Mouse (Mus musculus) erythroid progenitor cell, adult 5-6 weeks (primary cell): ENCODE data around the gene Zfp488. TPM values are rescaled to one million over a fixed set of nuclear protein-coding genes. Genes with fewer than 3 reads are reported as not detected.

ENCODE experiments used
- ATAC-seq: replicated peaks from 2 replicates; pipeline ENCODE4 v1.8.0; 2016; ENCODE audit warnings: moderate number of reproducible peaks, mild to moderate bottlenecking, moderate TSS enrichment, inconsistent platforms; ENCODE audit not compliant: poor library complexity, low FRiP score, severe bottlenecking
- total RNA-seq, 2 experiments: library from RNA; stranded (forward) in 1 of 2; stranded (reverse) in 1 of 2; fragments of 150-400 nt in 1 of 2; fragments of 186-747, 209-891 nt in 1 of 2; gene quantifications; 2 replicates each; pipeline versions ENCODE4 v1.2.3 to v1.2.4; 2015 to 2017; ENCODE audit warnings: low replicate concordance in 2 of 2

Gene Zfp488
- total RNA-seq (2015; ENCODE audit: low replicate concordance), result 0.84 TPM in 1 of 2 replicates, not detected in the other
- not detected in 2 replicates for total RNA-seq (2017; ENCODE audit: low replicate concordance)

GRCm38 (mm10) chr14:33978604-33979059 is at the start of gene Zfp488:
Gene Zfp488 (minus strand): TSS chr14:33978764.
- no peak for ATAC-seq

GRCm38 (mm10) chr14:34026710-34027109 is 48.1 kb upstream of the Zfp488 start:
- ATAC-seq, result no peak

- ATAC-seq, result no peak
These were observed 38.4 kb upstream of the Zfp488 start for GRCm38 (mm10) chr14:34016938-34017337.

DNA sequence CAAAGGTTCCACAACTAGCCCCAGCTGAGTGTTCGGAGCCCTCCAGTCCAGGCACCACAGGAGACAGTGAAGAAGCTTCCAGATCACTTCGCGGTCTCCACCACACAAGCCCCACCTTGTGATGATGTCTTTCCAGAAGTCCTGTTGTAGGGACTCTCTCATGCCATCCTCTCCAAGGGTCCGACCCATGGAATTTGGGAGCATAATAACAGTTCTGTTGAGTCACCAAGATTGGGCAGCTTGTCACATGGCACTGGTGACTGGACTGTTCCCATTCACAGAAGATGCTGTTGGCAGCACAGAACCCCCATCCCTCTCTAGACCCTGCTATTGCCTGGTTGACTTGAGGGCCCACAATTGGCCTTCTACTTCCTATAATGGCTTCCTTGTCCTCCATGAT is 37.8 kb upstream of the Zfp488 start, which contains the start of gene Gm5460:
TSS of gene Gm5460 (plus strand) at position 378 of the 400 bp plus-strand sequence.
- ATAC-seq, result no peak

- no peak for ATAC-seq
These were observed 36.5 kb upstream of the Zfp488 start, which contains the start of gene Gm30083 for GRCm38 (mm10) chr14:34015063-34015462. Gene Gm30083 (minus strand): TSS chr14:34015182.

- ATAC-seq, result no peak
These were observed 23.8 kb upstream of the Zfp488 start for GRCm38 (mm10) chr14:34002358-34002757.

DNA sequence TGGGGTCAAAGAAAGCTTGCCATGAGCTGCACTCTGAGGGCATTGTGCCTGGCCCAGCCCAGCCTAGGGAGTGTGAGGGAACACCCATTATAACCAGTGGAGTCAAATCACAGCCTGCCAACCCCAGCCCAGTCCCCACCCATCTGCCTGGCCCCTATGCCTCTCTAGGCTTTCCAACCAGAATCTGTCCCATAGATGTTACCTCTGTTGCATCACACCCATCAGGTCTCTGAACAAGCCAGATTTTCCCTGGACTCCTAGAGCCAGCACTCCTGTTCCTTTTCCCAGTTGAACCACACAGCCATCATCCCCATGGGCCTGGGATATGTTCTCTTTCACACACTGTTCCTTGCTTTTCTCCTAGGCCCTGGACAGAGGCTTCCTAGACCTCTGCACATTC is 22.9 kb upstream of the Zfp488 start:
- no peak for ATAC-seq

- no peak for ATAC-seq
These were observed 21.5 kb upstream of the Zfp488 start for GRCm38 (mm10) chr14:34000076-34000475.

DNA sequence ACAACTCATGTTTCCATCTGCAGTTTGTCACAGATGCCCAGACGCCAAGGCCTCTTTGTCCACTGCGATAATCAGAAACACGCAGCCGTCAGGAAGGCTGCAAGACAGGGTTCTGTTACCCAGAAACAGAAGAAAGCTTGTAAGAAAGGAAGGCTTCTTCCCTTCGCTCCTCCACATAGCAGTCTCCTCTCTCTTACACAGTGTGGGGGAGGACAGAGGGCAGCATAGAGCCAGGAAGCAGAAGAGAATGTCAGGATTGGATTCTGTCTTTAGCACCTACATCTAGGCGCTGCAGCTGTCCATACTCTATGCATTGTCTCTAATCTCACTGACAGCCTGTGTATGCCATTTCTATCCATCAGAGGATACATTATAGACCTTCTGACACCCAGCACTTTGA is 18.9 kb upstream of the Zfp488 start:
- ATAC-seq, result no peak

- no peak for ATAC-seq
These were observed 15.1 kb upstream of the Zfp488 start for GRCm38 (mm10) chr14:33993521-33994289.

DNA sequence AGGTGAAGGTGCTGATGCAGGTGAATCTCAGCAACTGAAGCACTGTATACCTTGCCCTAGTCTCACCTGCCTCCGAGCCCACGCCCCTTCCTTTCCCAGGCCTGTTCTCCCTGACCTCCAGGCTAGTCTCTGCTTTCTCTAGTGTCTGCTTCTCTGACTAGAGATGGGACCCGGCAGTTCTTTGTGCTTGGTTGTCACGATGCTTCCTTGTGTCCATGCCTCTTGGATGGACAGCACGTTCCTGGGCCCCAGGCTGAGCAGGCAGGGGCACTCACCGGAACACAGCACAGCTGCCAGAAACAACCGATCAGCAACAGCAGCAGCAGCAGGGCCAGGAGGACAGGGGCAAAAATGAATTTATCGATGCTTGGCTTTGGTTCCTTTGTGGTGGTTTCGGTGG is 14.5 kb upstream of the Zfp488 start:
- ATAC-seq, result no peak

GRCm38 (mm10) chr14:33991971-33992370 is 13.4 kb upstream of the Zfp488 start:
- no peak for ATAC-seq

GRCm38 (mm10) chr14:33989201-33989600 is 10.6 kb upstream of the Zfp488 start:
- no peak for ATAC-seq

- no peak for ATAC-seq
These were observed 816 bp downstream of the Zfp488 start for GRCm38 (mm10) chr14:33977748-33978147.

- no peak for ATAC-seq
These were observed 3.8 kb downstream of the Zfp488 start for GRCm38 (mm10) chr14:33974752-33975151.

DNA sequence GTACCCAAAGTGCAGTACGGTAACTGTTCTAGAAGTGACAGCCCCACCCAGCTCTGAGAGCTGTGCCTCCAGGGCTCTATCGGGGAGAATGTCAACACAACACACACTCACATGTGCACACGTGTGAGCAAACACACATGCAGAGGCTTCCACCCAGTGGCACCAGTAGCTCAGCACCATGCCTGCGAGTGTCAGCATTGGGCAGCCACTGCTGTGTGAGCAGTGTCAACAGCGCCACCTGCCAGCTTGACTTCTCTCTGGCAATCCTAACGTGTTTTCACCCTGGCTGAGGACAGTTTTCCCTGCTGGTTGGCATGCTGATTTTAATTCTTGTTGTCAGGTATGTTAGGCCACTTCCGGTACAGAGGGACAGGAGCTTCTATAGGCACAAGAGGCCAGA is 5.9 kb downstream of the Zfp488 start:
- ATAC-seq, result no peak

DNA sequence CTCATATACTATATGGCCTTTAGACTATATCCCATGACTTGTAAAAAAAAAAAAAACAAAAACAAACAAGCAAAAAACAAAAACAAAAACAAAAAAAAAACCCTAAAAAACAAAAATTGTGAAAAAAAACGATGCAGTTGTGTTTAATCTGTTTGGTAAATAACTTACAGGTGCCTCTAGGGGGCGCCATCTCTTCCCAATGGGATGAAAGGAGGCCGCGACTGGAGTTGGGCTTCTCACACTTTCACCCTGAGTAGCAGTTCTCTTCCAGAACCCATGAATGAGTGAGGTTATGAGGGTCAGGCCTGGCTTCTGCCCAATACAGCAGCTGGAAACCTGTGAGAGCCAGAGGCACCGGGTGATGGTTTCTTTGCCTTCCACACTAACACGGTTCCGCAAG is 12.9 kb downstream of the Zfp488 start:
- no peak for ATAC-seq

DNA sequence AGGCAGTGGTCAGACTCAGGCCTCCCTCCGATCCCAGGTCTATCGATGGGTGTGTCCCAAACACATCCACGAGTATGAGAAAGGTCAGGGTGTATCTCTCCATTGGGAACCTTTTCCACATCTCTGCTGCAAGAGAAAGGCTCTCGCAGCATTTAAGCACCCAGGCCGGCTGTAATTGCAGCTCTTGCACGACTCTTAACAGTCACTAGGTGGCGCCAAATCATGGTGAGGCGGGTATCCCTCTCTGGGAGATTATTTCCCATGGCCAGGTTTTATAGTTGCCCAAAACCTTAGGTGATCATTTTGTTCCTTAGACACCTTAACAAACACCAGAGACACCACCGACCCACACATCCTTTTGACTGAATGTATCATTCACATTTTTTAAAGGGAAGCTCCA is 19.2 kb downstream of the Zfp488 start:
- ATAC-seq, result no peak

DNA sequence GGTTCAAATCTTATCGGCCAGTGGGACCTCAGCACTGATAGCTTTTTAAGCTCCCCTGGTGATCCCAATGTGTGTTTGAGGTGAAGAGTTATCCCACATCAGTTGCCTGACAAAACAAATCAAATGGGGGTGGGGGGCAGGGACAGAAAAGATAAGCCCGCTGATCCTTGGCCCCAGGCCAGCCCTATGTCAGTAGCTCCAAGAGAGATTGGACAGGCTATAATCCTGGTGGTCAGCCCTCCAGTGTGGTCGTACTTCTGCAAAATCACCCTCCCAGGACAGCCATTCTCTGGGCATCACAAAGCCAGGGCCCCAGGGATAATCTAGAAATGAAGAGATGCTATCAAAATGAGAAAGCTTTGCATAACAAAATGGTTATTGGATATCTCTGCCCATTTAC is 19.7 kb downstream of the Zfp488 start:
- ATAC-seq, result no peak

DNA sequence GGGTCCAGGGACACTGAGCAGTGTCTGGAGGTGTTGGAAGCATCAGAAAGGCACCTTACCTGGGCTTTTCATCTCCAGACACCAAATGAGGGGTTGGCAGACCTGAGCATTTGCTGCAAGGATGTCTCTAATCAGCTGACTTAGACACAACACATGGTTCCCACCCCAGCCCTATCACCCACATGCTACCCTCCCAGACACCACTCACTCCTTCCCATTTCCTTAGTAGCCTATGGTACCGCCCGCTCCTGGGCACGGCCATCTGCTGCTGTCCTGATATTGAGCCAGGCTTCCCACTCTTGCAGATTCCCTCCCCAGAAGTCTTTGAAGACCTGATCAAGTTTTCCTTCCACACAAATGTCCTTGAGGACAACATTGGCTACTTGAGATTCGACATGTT is 20.4 kb downstream of the Zfp488 start:
- ATAC-seq, result no peak

- ATAC-seq, result no peak
These were observed 22.5 kb downstream of the Zfp488 start for GRCm38 (mm10) chr14:33956055-33956454.

DNA sequence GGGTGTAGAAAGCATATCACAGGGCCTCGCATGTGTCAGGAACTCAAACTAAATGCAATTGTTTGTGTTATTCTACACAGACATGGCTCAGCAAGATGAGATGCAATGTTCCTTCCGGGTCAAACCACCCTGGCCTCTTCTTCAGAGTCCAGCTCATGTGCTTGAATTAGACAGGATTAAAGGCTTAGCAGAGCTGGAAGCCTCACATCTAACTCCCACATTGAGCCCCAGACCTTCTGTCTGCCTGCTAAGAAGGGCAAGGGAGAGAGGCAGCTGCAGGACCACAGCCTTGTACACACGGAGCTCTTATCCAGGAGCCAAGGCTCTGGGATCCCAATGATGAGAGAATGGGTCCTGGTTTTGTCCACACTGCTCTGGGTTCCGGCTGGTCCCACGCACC is 24.8 kb downstream of the Zfp488 start, which contains the start of gene Rbp3:
TSS of gene Rbp3 (plus strand) at position 243 of the 400 bp plus-strand sequence.
- ATAC-seq, result no peak
